Mouse (Mus musculus): ENCODE results near the gene Mfsd4a.

Mfsd4a gene

GRCm38 (mm10) chr1:132065475-132066172, 2.2 kb downstream of the Mfsd4a start:
- no peak for DNase-seq (ENCODE audit: low read depth)

GRCm38 (mm10) chr1:132065001-132065400, 2.9 kb downstream of the Mfsd4a start:
- DNase-seq (ENCODE audit: low read depth) = no peak

GRCm38 (mm10) chr1:132063096-132063495, 4.8 kb downstream of the Mfsd4a start:
- no peak for DNase-seq (ENCODE audit: low read depth)

GRCm38 (mm10) chr1:132061750-132062541, 5.9 kb downstream of the Mfsd4a start:
- DNase-seq (ENCODE audit: low read depth) = no peak

- no peak for DNase-seq (ENCODE audit: low read depth)
Measured at GRCm38 (mm10) chr1:132060036-132060769, 7.7 kb downstream of the Mfsd4a start.

GRCm38 (mm10) chr1:132058558-132058957, 9.3 kb downstream of the Mfsd4a start:
- no peak for DNase-seq (ENCODE audit: low read depth)

- no peak for DNase-seq (ENCODE audit: low read depth)
Measured at GRCm38 (mm10) chr1:132055054-132055664, 12.7 kb downstream of the Mfsd4a start.

- DNase-seq (ENCODE audit: low read depth) = no peak
Measured at GRCm38 (mm10) chr1:132054387-132054786, 13.5 kb downstream of the Mfsd4a start.

GRCm38 (mm10) chr1:132051746-132052145, 16.1 kb downstream of the Mfsd4a start:
- no peak for DNase-seq (ENCODE audit: low read depth)

GRCm38 (mm10) chr1:132046143-132046735, 21.6 kb downstream of the Mfsd4a start:
- DNase-seq (ENCODE audit: low read depth) = peak; percentile 39

- no peak for DNase-seq (ENCODE audit: low read depth)
Measured at GRCm38 (mm10) chr1:132043759-132044158, 24.1 kb downstream of the Mfsd4a start.

- DNase-seq (ENCODE audit: low read depth) = no peak
Measured at GRCm38 (mm10) chr1:132040201-132040621, 27.7 kb downstream of the Mfsd4a start.

GRCm38 (mm10) chr1:132038753-132039152, 29.1 kb downstream of the Mfsd4a start:
- no peak for DNase-seq (ENCODE audit: low read depth)

GRCm38 (mm10) chr1:132037746-132038145, 30.1 kb downstream of the Mfsd4a start:
- no peak for DNase-seq (ENCODE audit: low read depth)

- DNase-seq (ENCODE audit: low read depth) = no peak
Measured at GRCm38 (mm10) chr1:132032172-132032571, 35.7 kb downstream of the Mfsd4a start.

GRCm38 (mm10) chr1:132030574-132030973, 37.3 kb downstream of the Mfsd4a start:
- no peak for DNase-seq (ENCODE audit: low read depth)

GRCm38 (mm10) chr1:132028413-132028812, 39.4 kb downstream of the Mfsd4a start:
- no peak for DNase-seq (ENCODE audit: low read depth)

GRCm38 (mm10) chr1:132027978-132028377, 39.9 kb downstream of the Mfsd4a start:
- DNase-seq (ENCODE audit: low read depth) = no peak

GRCm38 (mm10) chr1:132026925-132027646, 40.8 kb downstream of the Mfsd4a start:
- DNase-seq (ENCODE audit: low read depth) = no peak

- no peak for DNase-seq (ENCODE audit: low read depth)
Measured at GRCm38 (mm10) chr1:132022107-132022506, 45.8 kb downstream of the Mfsd4a start.

GRCm38 (mm10) chr1:132019876-132020275, 48.0 kb downstream of the Mfsd4a start:
- no peak for DNase-seq (ENCODE audit: low read depth)

All from c-Kit-positive CD71-negative TER-119-negative erythroid progenitor cells, embryonic 14.5 days (primary cell).